Mouse (Mus musculus) small intestine, adult 2 months (tissue): ENCODE data around the gene Vamp5. TPM values are rescaled to one million over a fixed set of nuclear protein-coding genes. Genes with fewer than 3 reads are reported as not detected.

Source experiments
- H3K27ac ChIP-seq: fragments of 200-500 bp; 2 replicates; pipeline ENCODE4 v1.5.1; 2012; ENCODE audit warnings: low read depth, low read length, control low read depth, inconsistent platforms; ENCODE audit not compliant: insufficient read depth
- H3K27me3 ChIP-seq: fragments of 200-500 bp; 2 replicates; pipeline ENCODE4 v1.6.1; 2012; ENCODE audit warnings: mild to moderate bottlenecking, moderate library complexity, low read length, inconsistent platforms; ENCODE audit not compliant: control insufficient read depth, insufficient read depth
- H3K36me3 ChIP-seq: fragments of 200-500 bp; 2 replicates; pipeline ENCODE4 v1.6.1; 2012; ENCODE audit warnings: mild to moderate bottlenecking, low read length, control low read depth, inconsistent platforms; ENCODE audit not compliant: control insufficient read depth, insufficient read depth
- H3K4me1 ChIP-seq: fragments of 200-500 bp; 2 replicates; pipeline ENCODE4 v1.6.1; 2012; ENCODE audit warnings: low read length, inconsistent platforms, mixed read lengths; ENCODE audit not compliant: control insufficient read depth, insufficient read depth, insufficient read length
- H3K4me3 ChIP-seq: fragments of 200-500 bp; 2 replicates; pipeline ENCODE4 v1.5.1; 2012; ENCODE audit warnings: low read depth, mild to moderate bottlenecking, control low read depth, inconsistent platforms, low read length, moderate library complexity
- CTCF ChIP-seq: fragments of 200-500 bp; IDR thresholded peaks from 2 replicates; pipeline ENCODE4 v1.5.1; 2012; ENCODE audit warnings: low read depth, mild to moderate bottlenecking, control low read depth, inconsistent platforms, low read length, moderate library complexity, mixed read lengths; ENCODE audit not compliant: insufficient replicate concordance, insufficient read length; ENCODE audit errors: extremely low read depth
- POLR2A ChIP-seq: fragments of 200-500 bp; IDR thresholded peaks from 2 replicates; pipeline ENCODE4 v1.6.1; 2012; ENCODE audit warnings: low read depth, mild to moderate bottlenecking, control low read depth, inconsistent platforms, low read length, moderate library complexity
- WGBS: fragments of 180-500 bp; shearing (Covaris S2); methylation state at CpG from one replicate; pipeline ENCODE4 v1.1.7; 2018; 5-methylcytosine and 5-hydroxymethylcytosine counted together
- polyA plus RNA-seq: library from polyadenylated mRNA; depleted of rRNA; stranded (reverse); fragments of >200 nt; gene quantifications from 2 replicates; pipeline ENCODE4 v1.2.3, GENCODE M21; 2012; rRNA removed

The Vamp5 gene
- polyA plus RNA-seq, 1 experiment, result 19.8 TPM

DNA sequence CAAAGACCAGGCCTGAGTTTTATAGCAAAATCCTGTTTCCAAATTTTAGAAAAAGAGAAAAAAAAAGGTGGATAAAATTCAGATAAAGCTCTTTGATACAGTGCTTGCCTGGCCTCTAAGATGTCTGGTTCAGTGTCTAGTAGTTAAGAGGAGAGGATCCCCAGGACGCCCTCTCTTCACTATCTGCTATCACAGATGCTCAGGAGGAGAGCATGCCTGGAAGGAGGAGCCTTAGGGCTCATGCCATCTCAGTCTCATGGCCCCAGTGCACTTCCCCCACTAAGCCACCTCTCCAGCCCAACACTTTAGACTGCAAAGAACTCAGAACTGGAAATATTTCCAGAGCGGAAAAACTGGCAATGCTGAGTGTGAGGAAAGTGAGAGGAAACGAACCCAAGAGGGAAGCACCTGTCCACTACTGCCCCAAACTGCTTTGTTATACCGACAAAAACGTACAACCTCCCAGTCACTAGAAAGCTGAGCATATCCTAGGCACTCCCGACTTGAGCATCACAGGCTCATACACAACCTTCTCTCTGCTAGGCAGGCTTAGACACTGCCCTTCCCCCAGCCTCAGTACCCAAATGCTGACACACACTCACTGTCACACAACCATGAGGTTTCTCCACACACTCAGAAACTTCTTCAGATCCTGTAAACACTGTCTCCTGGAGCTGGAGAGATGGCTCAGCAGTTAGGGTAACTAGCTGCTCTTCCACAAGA is 56.3 kb downstream of the Vamp5 start:
- 89% methylated on average over 6 of the region's 6 CpGs for WGBS
- no peak overlapping the region for H3K27ac ChIP-seq
- TF ChIP-seq CTCF (no peak), POLR2A (no peak)
- H3K4me3 ChIP-seq, result no peak overlapping the region
- no peaks in the 10 kb centered on the region for H3K27me3 ChIP-seq
- peaks cover 74% of the 10 kb centered on the region for H3K36me3 ChIP-seq
- no peaks in the 10 kb centered on the region for H3K4me1 ChIP-seq

DNA sequence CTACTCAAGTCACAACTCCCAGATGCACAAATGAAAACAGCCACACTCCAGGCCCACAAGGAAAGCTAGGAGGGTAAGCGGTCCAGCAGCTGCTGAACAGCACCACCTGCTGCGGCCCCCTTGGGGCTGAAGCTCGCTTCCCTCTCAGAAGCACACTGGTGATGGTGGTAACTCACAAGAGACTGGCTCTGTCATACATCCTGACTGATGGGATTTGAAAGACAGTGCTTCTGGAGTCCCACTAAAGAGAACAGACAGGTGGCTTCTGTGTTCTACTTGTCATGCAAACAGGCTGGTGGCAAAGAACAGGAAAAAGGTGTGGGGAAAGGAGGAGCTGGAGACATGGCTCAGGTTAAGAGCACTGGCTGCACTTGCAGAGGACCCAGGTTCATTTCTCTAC is 57.3 kb downstream of the Vamp5 start:
- H3K27me3 ChIP-seq, result no peaks in the 10 kb centered on the region
- H3K36me3 ChIP-seq, result peaks cover 73% of the 10 kb centered on the region
- no peak overlapping the region for H3K4me3 ChIP-seq
- WGBS, result 97% methylated on average over 3 of the region's 3 CpGs
- no peak overlapping the region for H3K27ac ChIP-seq
- no peaks in the 10 kb centered on the region for H3K4me1 ChIP-seq
- TF ChIP-seq CTCF (no peak), POLR2A (no peak)

DNA sequence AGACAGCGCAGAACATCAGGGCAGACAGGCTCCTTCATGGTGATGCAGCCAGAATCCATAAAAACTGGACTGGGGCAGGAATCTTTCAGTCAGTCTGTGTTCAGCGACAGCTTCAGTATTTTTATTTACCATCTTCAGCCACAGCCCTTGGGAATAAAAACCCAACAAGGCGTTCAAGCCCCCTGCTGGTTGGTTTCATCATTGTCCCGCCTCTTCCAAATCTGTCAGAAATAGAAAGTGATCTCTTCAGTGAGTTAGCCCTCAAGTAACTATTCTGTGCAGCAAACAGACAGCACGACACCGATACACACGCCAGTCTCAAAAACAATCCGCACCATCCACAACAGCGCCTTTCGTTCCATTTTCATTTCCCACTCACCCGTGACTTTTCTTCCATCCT is 61.2 kb downstream of the Vamp5 start:
- no peak overlapping the region for H3K27ac ChIP-seq
- no peak overlapping the region for H3K4me3 ChIP-seq
- peaks cover 55% of the 10 kb centered on the region for H3K36me3 ChIP-seq
- no peaks in the 10 kb centered on the region for H3K27me3 ChIP-seq
- no peak for TF ChIP-seq POLR2A
- no peak for TF ChIP-seq CTCF
- WGBS, result 74% methylated on average over 11 of the region's 11 CpGs
- no peaks in the 10 kb centered on the region for H3K4me1 ChIP-seq

Other genes with a start within 250 kb of the Vamp5 start
- 4.9 and 9.1 TPM in 2 replicates for gene Atoh8, start 144.9 kb downstream of the Vamp5 start, polyA plus RNA-seq
- gene Sftpb, start 75.9 kb downstream of the Vamp5 start, polyA plus RNA-seq, result 0.36 and 0.71 TPM in 2 replicates
- 5.5 and 6.8 TPM in 2 replicates for gene Usp39, start 35.3 kb downstream of the Vamp5 start, polyA plus RNA-seq
- 6.5 and 12.7 TPM in 2 replicates for gene 0610030E20Rik, start 33.2 kb downstream of the Vamp5 start, polyA plus RNA-seq
- gene Tmem150a, start 25.0 kb downstream of the Vamp5 start, polyA plus RNA-seq, result 16.6 and 31.8 TPM in 2 replicates
- 59.5 and 97.6 TPM in 2 replicates for gene Rnf181, start 13.5 kb downstream of the Vamp5 start, polyA plus RNA-seq
- gene Vamp8, start 10.2 kb upstream of the Vamp5 start, polyA plus RNA-seq, result 124 and 243 TPM in 2 replicates
- gene Ggcx, start 33.8 kb upstream of the Vamp5 start, polyA plus RNA-seq, result 5.6 and 6.1 TPM in 2 replicates
- gene Mat2a, start 59.1 kb upstream of the Vamp5 start, polyA plus RNA-seq, result 19.5 and 20.1 TPM in 2 replicates
- gene Sh2d6, start 141.2 kb upstream of the Vamp5 start, polyA plus RNA-seq, result 9.9 and 22.2 TPM in 2 replicates
- gene Capg, start 163.9 kb upstream of the Vamp5 start, polyA plus RNA-seq, result 17.5 and 53.4 TPM in 2 replicates
- 13.3 and 22.3 TPM in 2 replicates for gene Elmod3, start 217.9 kb upstream of the Vamp5 start, polyA plus RNA-seq
- 51.6 and 70.7 TPM in 2 replicates for gene Retsat, start 218.0 kb upstream of the Vamp5 start, polyA plus RNA-seq
- 13.4 and 24.1 TPM in 2 replicates for gene Tgoln1, start 236.5 kb upstream of the Vamp5 start, polyA plus RNA-seq